Mouse (Mus musculus): Measurements from ENCODE around the gene Uqcrh. TPM values are rescaled to one million over a fixed set of nuclear protein-coding genes. Genes with fewer than 3 reads are reported as not detected.

The Uqcrh gene
- total RNA-seq, 2 experiments from 2014 or later: 414 to 441 TPM

DNA sequence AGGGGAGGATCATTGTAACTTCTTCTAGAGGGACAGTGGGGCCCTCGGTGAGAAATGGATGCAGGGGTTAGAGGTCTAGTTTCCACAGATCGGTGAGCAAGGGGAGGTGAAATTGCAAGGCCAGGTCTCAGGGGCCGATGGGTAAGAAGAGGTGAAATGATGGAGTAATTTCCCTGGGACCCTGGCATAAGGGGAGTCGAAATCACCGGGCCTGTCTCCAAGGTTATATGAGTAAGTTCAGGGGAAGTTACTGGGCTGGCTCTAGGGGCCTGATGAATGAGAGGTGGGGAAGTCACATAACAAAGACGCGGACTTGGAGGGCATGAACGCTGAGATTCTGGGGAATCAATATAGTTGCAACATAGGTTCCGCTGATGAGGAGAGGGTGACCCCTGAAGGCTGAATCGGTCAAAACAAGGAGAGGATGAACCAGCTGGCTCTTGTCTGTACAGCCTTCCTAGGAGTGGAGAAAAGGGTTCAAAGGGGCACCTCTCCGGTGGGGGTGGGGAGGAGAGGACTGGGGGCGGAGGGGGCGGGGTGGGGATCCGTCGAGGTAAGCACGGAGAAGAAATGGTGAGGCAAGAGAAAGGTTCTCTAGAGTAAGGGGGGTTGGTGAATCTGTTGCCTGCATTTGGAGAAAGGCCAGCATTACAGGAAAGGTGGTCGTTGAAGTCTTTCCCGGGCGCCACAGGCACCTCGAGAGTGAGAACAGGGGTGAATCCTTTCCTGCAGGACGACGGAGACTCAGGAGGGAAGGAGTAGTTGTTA, 22.2 kb downstream of the Uqcrh start:
- TF ChIP-seq CTCF (IDR thresholded peaks at IDR 0.05): no peak; the same call in 1 of the 2 replicates
- no peak for DNase-seq (ENCODE audit: extremely low spot score in 1 of 2, low spot score in 2 of 2)
- Histone ChIP-seq H3K27ac (peak overlapping the region; percentile 89; the same call in 1 of the 2 replicates), H3K4me3 (peak overlapping the region; percentile 74)
- intact Hi-C loops (cut with DNase I): no loop called here

DNA sequence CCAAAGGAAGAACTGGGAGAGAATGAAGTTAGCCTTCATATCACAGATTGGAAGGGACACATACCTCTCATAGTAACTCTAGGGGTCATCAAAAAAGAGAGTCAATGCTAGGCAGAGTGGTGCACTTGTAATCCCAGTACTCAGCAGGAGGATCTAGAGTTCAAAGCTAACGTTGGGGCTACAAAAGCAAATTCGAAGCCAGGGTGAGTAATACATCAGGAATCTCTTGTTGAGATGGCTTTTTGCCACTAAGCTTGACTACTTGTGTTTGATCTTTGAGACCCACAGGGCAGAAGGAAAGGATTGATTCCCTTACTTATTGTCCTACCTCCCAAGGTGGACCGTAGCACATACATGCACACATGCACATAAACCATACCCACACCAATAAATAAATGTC, 25.7 kb downstream of the Uqcrh start:
- no peak overlapping the region for H3K4me3 ChIP-seq
- intact Hi-C loops (cut with DNase I): no loop called here
- H3K27ac ChIP-seq: no peak overlapping the region
- TF ChIP-seq CTCF (IDR thresholded peaks at IDR 0.05): no peak
- no peak for DNase-seq (ENCODE audit: extremely low spot score in 1 of 2, low spot score in 2 of 2)

DNA sequence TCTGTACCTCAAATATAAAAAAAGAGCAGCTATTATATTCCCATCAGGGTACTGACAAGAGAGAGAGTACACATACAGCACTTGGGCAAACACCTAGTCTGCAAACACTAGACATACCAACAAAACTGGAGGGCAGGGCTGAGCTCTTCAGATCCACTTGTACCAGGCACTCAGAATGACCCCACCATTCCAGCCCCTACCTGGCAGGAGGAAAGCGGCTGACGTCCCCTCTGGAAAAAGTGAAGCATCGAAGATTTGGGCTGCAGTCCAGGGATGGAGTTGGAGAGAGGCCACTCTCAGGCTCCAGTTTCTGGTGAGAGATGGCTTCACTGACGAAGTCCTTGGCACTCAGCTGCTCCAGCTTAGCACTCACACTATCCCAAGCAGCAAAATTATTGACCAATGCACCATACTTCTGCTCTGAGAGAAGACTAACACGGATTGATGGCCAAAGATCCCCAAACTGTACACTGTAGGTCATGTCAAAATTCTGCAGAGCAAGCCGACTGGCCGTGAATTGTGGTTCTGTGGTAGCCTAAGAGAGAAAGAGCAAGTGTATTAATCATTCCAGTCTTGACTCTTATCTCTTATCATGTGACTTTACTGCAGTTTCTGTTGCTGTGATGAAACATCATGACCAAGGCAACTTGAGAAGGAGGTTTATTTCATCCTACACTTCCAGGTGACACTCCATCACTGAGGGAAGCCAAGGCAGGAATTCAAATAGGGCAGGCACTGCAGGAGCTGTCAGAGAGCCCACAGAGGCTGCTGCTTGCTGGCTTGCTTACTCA, 26.5 kb downstream of the Uqcrh start:
- no peak for TF ChIP-seq CTCF (IDR thresholded peaks at IDR 0.05)
- Histone ChIP-seq H3K27ac (no peak overlapping the region), H3K4me3 (no peak overlapping the region)
- DNase-seq (ENCODE audit: extremely low spot score in 1 of 2, low spot score in 2 of 2): no peak
- intact Hi-C loops (cut with DNase I): no loop called here

DNA sequence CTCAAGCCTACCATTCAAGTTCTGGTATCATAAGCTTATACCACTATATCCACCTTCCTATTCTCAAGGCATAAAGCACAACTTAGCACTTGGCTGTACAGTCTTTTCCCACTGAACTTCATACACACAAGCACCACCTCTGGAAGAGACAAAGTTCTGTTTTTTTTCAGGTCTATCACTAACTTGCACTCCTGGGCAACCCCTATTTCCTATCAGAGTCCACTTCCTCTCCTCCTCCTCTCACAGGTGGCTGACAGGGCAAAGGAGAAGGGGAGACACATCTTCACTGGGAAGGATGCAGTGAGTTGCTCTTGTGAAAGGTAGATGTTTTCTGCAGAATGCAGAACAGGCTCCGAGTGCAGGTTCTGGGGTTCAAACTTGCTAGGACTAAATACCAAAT, 27.2 kb downstream of the Uqcrh start:
- Histone ChIP-seq H3K27ac (no peak overlapping the region), H3K4me3 (no peak overlapping the region)
- intact Hi-C loops (cut with DNase I): no loop called here
- DNase-seq (ENCODE audit: extremely low spot score in 1 of 2, low spot score in 2 of 2): no peak
- no peak for TF ChIP-seq CTCF (IDR thresholded peaks at IDR 0.05)

DNA sequence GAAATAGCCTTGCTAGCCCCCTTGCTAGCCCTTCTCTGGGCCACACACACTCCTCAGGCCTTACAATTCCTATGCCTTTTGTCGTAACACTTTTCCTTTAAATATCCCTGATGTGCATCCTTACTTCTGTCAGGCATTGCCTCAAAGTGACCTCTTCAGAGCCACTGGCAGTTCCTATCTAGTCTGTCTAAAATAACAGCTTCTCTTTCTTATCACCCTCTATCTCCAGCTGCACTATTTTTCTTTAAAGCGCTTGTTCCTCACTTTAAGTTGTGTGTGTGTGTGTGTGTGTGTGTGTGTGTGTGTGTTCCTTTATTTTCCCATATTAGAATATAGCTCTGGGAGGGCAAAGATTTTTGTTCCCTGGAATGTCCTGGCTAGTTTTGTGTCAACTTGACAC, 28.3 kb downstream of the Uqcrh start:
- DNase-seq (ENCODE audit: extremely low spot score in 1 of 2, low spot score in 2 of 2): no peak
- no peak overlapping the region for H3K27ac ChIP-seq
- TF ChIP-seq CTCF (IDR thresholded peaks at IDR 0.05): no peak
- intact Hi-C loops (cut with DNase I): no loop called here
- H3K4me3 ChIP-seq: no peak overlapping the region

DNA sequence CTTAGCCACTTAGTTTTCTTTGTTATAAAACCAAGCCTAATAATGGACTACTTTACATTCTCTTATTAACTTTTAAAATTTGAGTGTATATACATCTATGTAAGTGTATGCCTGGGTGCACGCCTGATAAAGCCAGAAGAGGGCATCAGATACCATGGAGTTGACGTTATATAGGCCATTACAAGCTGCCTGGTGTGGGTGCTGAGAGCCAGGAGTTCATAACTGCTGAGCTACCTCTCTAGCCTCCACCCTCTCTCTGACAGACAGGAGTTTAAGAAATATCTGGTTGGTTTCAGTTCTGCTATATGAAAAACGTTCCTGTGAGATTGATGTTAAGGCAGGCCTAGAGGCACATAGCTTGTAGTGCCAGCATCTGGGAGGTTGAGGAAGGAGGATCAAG, 32.7 kb downstream of the Uqcrh start:
- Histone ChIP-seq H3K27ac (no peak overlapping the region), H3K4me3 (no peak overlapping the region)
- DNase-seq (ENCODE audit: extremely low spot score in 1 of 2, low spot score in 2 of 2): no peak
- intact Hi-C loops (cut with DNase I): no loop called here
- TF ChIP-seq CTCF (IDR thresholded peaks at IDR 0.05): no peak

DNA sequence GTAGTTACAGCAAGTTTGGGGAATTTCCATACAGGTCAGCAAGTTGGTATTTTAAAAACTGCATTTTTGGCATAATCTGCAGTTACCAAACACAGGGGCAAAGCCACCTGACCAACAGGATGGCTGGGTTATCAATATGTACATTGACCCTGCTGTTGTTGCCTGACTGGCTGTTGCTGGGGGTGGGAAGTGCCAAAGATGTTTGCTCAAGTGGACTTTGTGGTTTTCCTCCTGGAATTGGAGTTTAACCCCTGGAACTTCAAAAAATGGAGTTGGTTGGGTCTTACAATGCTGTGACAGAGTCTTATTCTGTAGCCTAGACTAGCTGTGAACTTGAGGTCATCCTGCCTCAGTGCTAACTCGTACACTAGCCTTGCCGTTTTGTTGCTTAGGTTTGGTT, 34.4 kb downstream of the Uqcrh start:
- no peak overlapping the region for H3K27ac ChIP-seq
- intact Hi-C loops (cut with DNase I): no loop called here
- no peak overlapping the region for H3K4me3 ChIP-seq
- DNase-seq (ENCODE audit: extremely low spot score in 1 of 2, low spot score in 2 of 2): no peak
- no peak for TF ChIP-seq CTCF (IDR thresholded peaks at IDR 0.05)

- intact Hi-C loops (cut with DNase I): loop anchor here (1.0 kb wide), 1 partner anchor 17 kb away; no protein-coding TSS in a partner anchor
- TF ChIP-seq CTCF (IDR thresholded peaks at IDR 0.05): no peak
- peak in 1 of 2 experiments; percentile 58 for DNase-seq (ENCODE audit: extremely low spot score in 1 of 2, low spot score in 2 of 2)
- H3K27ac ChIP-seq: peak overlapping the region; percentile 74
- no peak overlapping the region for H3K4me3 ChIP-seq
Observed at GRCm38 (mm10) chr4:116033374-116033773, 41.5 kb downstream of the Uqcrh start.

DNA sequence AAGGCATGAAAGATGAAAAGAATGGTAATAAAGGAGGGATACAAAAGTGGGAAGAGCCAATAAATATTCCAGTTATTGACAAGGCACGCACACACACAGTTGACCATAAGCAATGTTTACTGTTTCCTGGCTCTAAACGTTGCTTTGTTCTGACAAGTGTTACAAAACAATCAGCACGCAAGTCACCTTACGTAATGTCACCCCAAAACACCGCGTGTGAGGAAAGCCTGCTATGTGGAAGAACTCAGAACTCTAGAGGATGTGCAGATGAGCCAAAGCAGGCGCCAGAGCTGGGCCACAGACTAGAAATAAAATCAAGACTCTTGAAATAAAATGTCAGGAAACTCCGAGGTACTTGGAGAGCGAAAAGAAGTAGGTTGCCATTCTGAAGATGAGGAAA, 42.0 kb downstream of the Uqcrh start:
- intact Hi-C loops (cut with DNase I): loop anchor here (1.0 kb wide), 1 partner anchor 17 kb away; no protein-coding TSS in a partner anchor
- Histone ChIP-seq H3K4me3 (no peak overlapping the region), H3K27ac (peak overlapping the region; percentile 74)
- DNase-seq (ENCODE audit: extremely low spot score in 1 of 2, low spot score in 2 of 2): no peak
- no peak for TF ChIP-seq CTCF (IDR thresholded peaks at IDR 0.05)

- peak within 1 kb of the TSS; percentile 96 for H3K27ac ChIP-seq
- DNase-seq (ENCODE audit: extremely low spot score in 1 of 2, low spot score in 2 of 2): no peak
- intact Hi-C loops (cut with DNase I): no loop called here
- no peak for TF ChIP-seq CTCF (IDR thresholded peaks at IDR 0.05)
- peak within 1 kb of the TSS; percentile 79 for H3K4me3 ChIP-seq
Observed at GRCm38 (mm10) chr4:116017902-116018746, 56.7 kb downstream of the Uqcrh start, which contains the start of gene Faah. Gene Faah (minus strand): TSS chr4:116017926.

- peak overlapping the region; percentile 96 for H3K27ac ChIP-seq
- peak; percentile 76 to 78 for DNase-seq (ENCODE audit: extremely low spot score in 1 of 2, low spot score in 2 of 2)
- H3K4me3 ChIP-seq: peak overlapping the region; percentile 79
- TF ChIP-seq CTCF (IDR thresholded peaks at IDR 0.05): no peak
- intact Hi-C loops (cut with DNase I): no loop called here
Observed at GRCm38 (mm10) chr4:116017300-116017901, 57.5 kb downstream of the Uqcrh start.

Other genes starting within 250 kb of the Uqcrh start
- gene Mob3c, start 247.0 kb downstream of the Uqcrh start, total RNA-seq (2021): 1 to 10 TPM; 4.0 to 4.4 TPM
- 10 to 100 TPM; 37.6 to 38.7 TPM for gene Mknk1, start 235.9 kb downstream of the Uqcrh start, total RNA-seq (2021)
- under 1 TPM; 0.45 to 0.70 TPM for gene Kncn, start 190.7 kb downstream of the Uqcrh start, total RNA-seq (2021)
- 1 to 10 TPM in 1 of 2 experiments, under 1 TPM in 1; 0.77 to 1.1 TPM for gene 6430628N08Rik, start 184.4 kb downstream of the Uqcrh start, total RNA-seq (2021)
- not detected for gene Dmbx1, start 135.1 kb downstream of the Uqcrh start, total RNA-seq (2021)
- gene Faah, start 57.1 kb downstream of the Uqcrh start, total RNA-seq (2021): 100 to 1,000 TPM; 100 to 103 TPM
- 10 to 100 TPM; 10.9 to 12.8 TPM for gene Nsun4, start 21.2 kb downstream of the Uqcrh start, total RNA-seq (2021)
- 10 to 100 TPM; 45.2 to 49.9 TPM for gene Lrrc41, start 198 bp upstream of the Uqcrh start, total RNA-seq (2021)
- gene Rad54l, start 48.6 kb upstream of the Uqcrh start, total RNA-seq (2021): under 1 TPM; 0.77 to 0.89 TPM
- gene Pomgnt1, start 48.8 kb upstream of the Uqcrh start, total RNA-seq (2021): 10 to 100 TPM; 80.2 to 85.6 TPM
- 10 to 100 TPM; 28.4 to 31.2 TPM for gene Lurap1, start 76.3 kb upstream of the Uqcrh start, total RNA-seq (2021)
- not detected for gene Tspan1, start 92.5 kb upstream of the Uqcrh start, total RNA-seq (2021)
- not detected for gene 1700042G07Rik, start 98.3 kb upstream of the Uqcrh start, total RNA-seq (2021)
- 1 to 10 TPM; 1.4 to 2.9 TPM for gene Gm49337, start 98.3 kb upstream of the Uqcrh start, total RNA-seq (2021)
- 10 to 100 TPM; 37.2 to 42.8 TPM for gene Pik3r3, start 146.5 kb upstream of the Uqcrh start, total RNA-seq (2021)

Data from left cerebral cortex, adult 2 months (tissue).